Mouse (Mus musculus) splenic B cell, adult 2 months (primary cell): ENCODE data around the gene Tbcd.
"Not testable (repeated sequence)": the region's sequence is repeated elsewhere in the genome, so short reads cannot be mapped to it uniquely, and the experiment has no call there.

ENCODE experiments used
- DNase-seq: peaks from one replicate; pipeline ENCODE4 v3.0.0-alpha.2; 2011; ENCODE audit warnings: low read depth, low spot score
- H3K27me3 ChIP-seq: 2 replicates; pipeline ENCODE4 v1.6.1; 2012; ENCODE audit warnings: mild to moderate bottlenecking, low read length, moderate library complexity, mixed read lengths; ENCODE audit not compliant: control insufficient read depth, poor library complexity, insufficient read depth, severe bottlenecking
- H3K36me3 ChIP-seq: 2 replicates; pipeline ENCODE4 v1.6.1; 2012; ENCODE audit warnings: mild to moderate bottlenecking, low read length, moderate library complexity, mixed read lengths; ENCODE audit not compliant: control insufficient read depth, poor library complexity, insufficient read depth, severe bottlenecking

Tbcd gene

DNA sequence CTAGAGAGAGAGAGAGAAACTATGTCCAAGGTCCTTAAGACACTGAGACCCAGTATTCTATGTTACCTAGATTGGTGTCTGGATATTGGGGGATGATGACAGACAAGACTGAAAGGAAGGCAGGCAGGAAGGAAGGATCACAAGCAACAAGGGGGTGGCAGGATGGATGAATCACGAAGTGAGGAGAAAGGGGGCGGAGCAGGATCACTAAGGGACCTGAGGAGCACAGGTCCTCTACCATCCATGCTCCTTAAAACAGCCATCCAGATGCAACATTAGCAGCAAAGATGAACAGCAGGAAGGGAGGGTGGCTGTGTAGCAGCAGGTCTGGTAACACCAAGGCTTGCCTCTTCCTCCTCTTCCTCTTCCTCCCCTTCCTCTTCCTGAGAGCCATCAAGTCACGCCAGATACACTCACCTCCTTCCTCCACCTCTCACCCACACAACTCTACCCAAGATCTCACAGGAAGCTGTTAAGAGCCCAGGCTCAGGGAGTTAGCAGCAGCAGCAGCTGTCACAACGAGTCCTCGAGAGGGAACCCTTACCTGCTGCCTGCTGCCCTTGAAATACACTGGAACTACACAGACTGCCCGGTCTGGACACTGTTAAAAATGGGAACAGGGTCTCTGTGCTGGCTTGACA is 203.5 kb downstream of the Tbcd start:
- no peak for DNase-seq
- H3K27me3 ChIP-seq, result no peaks in the 10 kb centered on the region
- peaks cover 5% of the 10 kb centered on the region; the same call in 1 of the 2 replicates for H3K36me3 ChIP-seq

DNA sequence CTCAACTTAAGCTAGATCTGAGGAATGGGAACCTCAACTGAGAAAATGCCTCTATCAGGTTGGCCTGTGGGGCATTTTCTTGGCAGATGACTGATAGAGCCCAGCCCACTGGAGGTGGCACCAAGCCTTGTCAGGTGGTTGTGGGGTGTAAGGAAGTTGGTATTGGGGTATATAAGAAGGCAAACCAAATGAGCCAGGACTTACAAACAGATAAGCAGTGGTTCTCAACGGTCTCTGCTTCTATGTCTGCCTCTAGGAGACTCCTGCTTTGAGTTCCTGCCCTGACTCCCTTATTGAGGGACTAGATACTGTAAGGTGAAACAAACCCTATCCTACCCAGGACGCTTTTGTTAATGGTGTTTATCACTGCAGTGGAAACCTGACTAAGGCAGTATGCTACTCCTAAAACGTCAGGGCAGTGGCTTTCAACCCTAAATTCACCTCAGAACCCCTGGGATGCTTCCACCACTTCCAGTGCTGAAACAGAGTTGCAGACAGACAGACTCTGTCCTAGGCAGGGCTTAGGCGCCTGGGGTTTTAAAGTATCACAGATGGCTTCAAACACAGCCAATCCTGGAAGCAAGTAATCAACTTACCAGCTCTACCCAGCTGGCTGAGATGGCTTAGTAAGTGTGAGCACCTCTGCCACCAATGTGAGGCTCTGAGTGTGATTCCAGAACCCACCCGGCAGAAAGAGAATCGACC is 204.2 kb downstream of the Tbcd start:
- no peak for DNase-seq
- Histone ChIP-seq H3K36me3 (0 out of 2 replicates have a peak, but pooled peaks cover 2% of the 10 kb centered on the region), H3K27me3 (no peaks in the 10 kb centered on the region)

DNA sequence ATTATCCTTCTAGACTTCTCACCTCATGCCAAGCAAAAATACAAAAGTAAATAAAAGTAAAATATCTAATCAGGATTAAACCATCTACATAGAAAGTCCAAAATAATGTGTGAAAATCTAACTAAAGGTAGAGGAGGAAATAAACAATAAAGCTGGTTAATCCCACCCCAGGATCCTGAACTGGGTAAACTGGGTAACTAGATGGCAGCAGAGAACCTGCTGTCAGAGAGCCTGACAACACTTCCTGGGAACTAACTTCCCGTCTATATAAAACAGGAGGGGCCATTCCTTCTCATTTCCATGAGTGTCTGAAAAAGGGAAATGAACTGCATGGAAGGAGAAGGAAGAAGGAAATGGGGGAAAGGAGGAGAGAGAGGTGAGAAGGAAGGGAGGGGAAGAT is 206.4 kb downstream of the Tbcd start:
- DNase-seq, result no peak
- 0 out of 2 replicates have a peak, but pooled peaks cover 2% of the 10 kb centered on the region for H3K36me3 ChIP-seq
- H3K27me3 ChIP-seq, result no peaks in the 10 kb centered on the region

DNA sequence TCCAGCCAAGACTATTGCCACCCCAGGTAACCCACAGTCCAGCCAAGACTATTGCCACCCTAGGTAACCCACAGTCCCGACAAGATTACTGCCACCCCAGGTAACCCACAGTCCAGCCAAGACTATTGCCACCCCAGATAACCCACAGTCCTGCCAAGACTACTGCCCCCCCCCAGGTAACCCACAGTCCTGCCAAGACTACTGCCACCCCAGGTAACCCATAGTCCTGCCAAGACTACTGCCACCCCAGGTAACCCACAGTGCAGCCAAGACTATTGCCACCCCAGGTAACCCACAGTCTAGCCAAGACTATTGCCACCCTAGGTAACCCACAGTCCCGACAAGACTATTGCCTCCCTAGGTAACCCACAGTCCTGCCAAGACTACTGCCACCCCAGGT is 208.9 kb downstream of the Tbcd start:
- not testable (repeated sequence) for H3K36me3 ChIP-seq, DNase-seq, H3K27me3 ChIP-seq

DNA sequence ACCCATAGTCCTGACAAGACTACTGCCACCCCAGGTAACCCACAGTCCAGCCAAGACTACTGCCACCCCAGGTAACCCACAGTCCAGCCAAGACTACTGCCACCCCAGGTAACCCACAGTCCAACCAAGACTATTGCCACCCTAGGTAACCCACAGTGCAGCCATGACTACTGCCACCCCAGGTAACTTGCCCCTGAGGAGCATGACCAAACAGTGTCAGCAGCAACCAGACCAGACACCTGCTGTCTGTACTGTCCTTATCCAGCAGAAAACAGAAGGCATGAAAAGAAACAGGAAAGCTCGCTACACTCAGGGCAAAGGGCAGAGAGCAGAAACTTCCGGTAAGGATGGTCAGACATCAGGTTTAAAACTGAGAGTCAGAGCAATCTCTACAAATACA is 209.4 kb downstream of the Tbcd start:
- DNase-seq, result no peak
- Histone ChIP-seq H3K36me3 (no peaks in the 10 kb centered on the region), H3K27me3 (no peaks in the 10 kb centered on the region)
